Mouse (Mus musculus) embryonic facial prominence, embryonic 12.5 days (tissue): ENCODE measurements around the gene Atp11c. TPM values are rescaled to one million over a fixed set of nuclear protein-coding genes. Genes with fewer than 3 reads are reported as not detected.

Experiments
- ATAC-seq: fragments of 200-750 bp; cut with Nextera tagmentation; 2 replicates; pipeline ENCODE4 v1.8.0; 2017; ENCODE audit not compliant: insufficient number of reproducible peaks, insufficient read depth, low FRiP score, low TSS enrichment
- H3K27ac ChIP-seq: fragments of 300-500 bp; sonication (generic); 2 replicates; pipeline ENCODE4 v1.5.1; 2016; ENCODE audit warnings: mild to moderate bottlenecking
- H3K27me3 ChIP-seq: fragments of 300-500 bp; sonication (generic); 2 replicates; pipeline ENCODE4 v1.6.1; 2016; ENCODE audit warnings: mild to moderate bottlenecking, moderate library complexity
- H3K36me3 ChIP-seq: fragments of 300-500 bp; sonication (generic); 2 replicates; pipeline ENCODE4 v1.6.1; 2016; ENCODE audit warnings: mild to moderate bottlenecking
- H3K4me1 ChIP-seq: fragments of 300-500 bp; sonication (generic); 2 replicates; pipeline ENCODE4 v1.6.1; 2016
- H3K4me2 ChIP-seq: fragments of 300-500 bp; sonication (generic); replicated peaks from 2 replicates; pipeline ENCODE4 v1.6.1; 2016; ENCODE audit warnings: mild to moderate bottlenecking, moderate library complexity
- H3K4me3 ChIP-seq: fragments of 300-500 bp; sonication (generic); 2 replicates; pipeline ENCODE4 v1.5.1; 2016; ENCODE audit warnings: mild to moderate bottlenecking
- H3K9ac ChIP-seq: fragments of 300-500 bp; sonication (generic); 2 replicates; pipeline ENCODE4 v1.6.1; 2016; ENCODE audit warnings: mild to moderate bottlenecking, moderate library complexity
- H3K9me3 ChIP-seq: fragments of 300-500 bp; sonication (generic); 2 replicates; pipeline ENCODE4 v1.6.1; 2016; ENCODE audit warnings: mild to moderate bottlenecking, moderate library complexity
- WGBS: fragments of 180-500 bp; shearing (Covaris S2); methylation state at CpG from one replicate; pipeline ENCODE4 v1.1.7; 2016; 5-methylcytosine and 5-hydroxymethylcytosine counted together
- polyA plus RNA-seq: library from polyadenylated mRNA; unstranded; fragments of >200 nt; fragmentation: Nextera tagmentation; extraction: Ambion mirVana; gene quantifications from 2 replicates; pipeline ENCODE4 v1.2.1, GENCODE M21; 2016

The Atp11c gene
- 12.4 and 13.5 TPM in 2 replicates for polyA plus RNA-seq

DNA sequence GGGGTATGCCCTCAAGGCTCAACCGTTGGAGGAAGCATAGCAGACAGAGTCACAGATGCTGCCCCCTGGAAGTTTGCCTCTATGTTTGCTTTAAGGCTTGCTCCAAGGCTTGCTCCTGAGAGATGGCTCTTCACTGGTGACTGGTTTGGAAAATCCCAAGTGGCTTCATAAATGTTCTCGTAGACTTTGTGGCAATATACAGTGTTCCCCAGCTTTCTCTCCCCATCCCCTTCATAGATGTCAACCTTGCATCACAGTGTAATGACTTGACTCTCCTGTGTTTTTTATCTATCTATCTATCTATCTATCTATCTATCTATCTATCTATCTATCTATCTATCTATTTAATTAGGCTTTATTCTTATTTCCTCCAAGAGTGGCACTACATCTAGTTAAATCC is at the start of gene Atp11c:
Gene Atp11c (minus strand): TSS at position 101 of the 400 bp plus-strand sequence.
- ATAC-seq: no peak
- WGBS: 80% methylated on average over 2 of the region's 2 CpGs
- no peak within 1 kb of the TSS for H3K4me2 ChIP-seq
- H3K27me3 ChIP-seq: no peaks in the 10 kb centered on the region
- no peak within 1 kb of the TSS for H3K9ac ChIP-seq
- H3K4me3 ChIP-seq: no peak within 1 kb of the TSS
- H3K9me3 ChIP-seq: no peaks in the 10 kb centered on the region
- H3K27ac ChIP-seq: no peak within 1 kb of the TSS
- no peaks in the 10 kb centered on the region for H3K36me3 ChIP-seq
- no peaks in the 10 kb centered on the region for H3K4me1 ChIP-seq

DNA sequence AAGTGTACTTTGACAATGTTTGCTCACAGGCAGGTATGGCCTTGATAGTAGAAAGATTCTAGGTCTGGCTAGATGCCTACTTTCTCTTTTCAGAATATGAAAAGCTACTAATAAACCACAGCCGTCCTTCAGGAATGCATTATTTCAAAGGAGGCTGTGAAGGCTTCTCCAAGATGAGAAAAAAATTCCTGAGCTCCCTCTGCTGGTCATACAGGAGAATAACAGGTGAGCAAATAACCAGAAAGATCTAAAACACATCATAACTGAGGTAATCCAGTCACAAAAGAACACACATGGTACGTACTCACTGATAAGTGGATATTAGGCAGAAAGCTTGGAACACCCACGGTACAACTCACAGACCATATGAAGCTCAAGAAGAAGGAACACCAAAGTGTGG is 16.7 kb upstream of the Atp11c start:
- Histone ChIP-seq H3K9me3 (no peaks in the 10 kb centered on the region), H3K36me3 (no peaks in the 10 kb centered on the region), H3K4me3 (no peak overlapping the region), H3K4me2 (no peak overlapping the region), H3K27ac (no peak overlapping the region), H3K27me3 (no peaks in the 10 kb centered on the region), H3K9ac (no peak overlapping the region), H3K4me1 (no peaks in the 10 kb centered on the region)
- WGBS: 45% methylated on average over 3 of the region's 3 CpGs
- no peak for ATAC-seq

DNA sequence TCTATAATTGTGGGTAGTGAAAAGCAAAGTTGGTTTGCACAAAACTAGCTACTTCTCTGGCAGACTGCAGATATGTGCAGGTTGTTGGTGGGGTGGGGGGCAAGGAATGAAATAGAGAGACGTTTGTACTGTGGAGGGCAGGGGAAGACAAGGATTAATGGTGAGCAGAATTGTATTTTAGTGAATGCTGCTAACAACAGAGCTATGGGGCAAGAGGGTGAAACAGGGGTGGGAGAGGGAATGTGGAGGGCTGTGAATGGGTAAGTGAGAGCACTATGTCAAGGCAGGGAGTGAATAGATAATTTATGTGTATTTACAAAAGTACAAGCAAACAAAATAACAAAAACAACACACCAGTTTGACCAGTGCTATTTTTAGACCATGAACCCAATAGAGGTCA is 22.0 kb downstream of the Atp11c start:
- Histone ChIP-seq H3K36me3 (no peaks in the 10 kb centered on the region), H3K27ac (no peak overlapping the region), H3K27me3 (no peaks in the 10 kb centered on the region), H3K9ac (no peak overlapping the region), H3K9me3 (no peaks in the 10 kb centered on the region), H3K4me1 (no peaks in the 10 kb centered on the region), H3K4me2 (no peak overlapping the region), H3K4me3 (no peak overlapping the region)
- 32% methylated on average over 1 of the region's 1 CpGs for WGBS
- ATAC-seq: no peak

DNA sequence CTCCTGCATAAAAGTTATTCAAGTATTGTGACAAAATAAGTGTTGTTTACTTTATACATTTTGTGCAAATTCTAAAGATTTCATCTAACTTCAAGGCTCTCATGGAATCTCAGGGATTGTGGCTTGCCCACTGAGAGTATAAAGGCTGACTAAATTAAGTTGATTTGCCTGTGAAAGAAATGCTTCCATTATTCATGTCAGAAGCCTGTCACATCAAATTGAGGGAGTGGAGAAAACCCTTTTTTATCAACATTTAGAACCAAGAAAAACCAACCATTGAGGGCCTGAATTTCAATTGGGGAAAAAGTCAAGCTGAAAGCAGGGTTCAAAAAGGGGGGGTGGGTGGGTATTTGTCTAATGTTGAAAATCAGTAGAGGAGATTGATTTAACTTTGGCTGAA is 23.5 kb downstream of the Atp11c start:
- Histone ChIP-seq H3K4me2 (no peak overlapping the region), H3K27ac (no peak overlapping the region), H3K4me3 (no peak overlapping the region), H3K4me1 (no peaks in the 10 kb centered on the region), H3K36me3 (no peaks in the 10 kb centered on the region), H3K27me3 (no peaks in the 10 kb centered on the region), H3K9ac (no peak overlapping the region), H3K9me3 (no peaks in the 10 kb centered on the region)
- no peak for ATAC-seq

DNA sequence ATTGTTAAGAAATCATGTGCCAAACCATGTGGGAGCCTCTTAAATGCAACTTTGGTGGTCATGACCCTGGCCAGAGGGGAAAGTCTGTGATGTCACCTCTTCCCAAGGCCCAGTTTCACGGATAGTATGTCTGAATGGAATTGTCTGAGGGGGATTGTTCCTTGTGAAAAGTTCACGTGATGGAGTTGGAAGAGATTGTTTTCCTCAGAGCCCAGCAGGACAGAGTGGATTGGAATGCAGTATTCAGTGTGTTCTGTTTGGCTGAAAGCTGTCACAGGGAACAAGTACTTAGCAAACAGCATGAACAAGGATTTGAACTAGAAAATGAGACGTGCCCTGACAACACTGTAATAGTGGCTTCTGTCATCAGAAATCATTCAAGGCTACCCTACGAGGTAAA is 37.3 kb downstream of the Atp11c start:
- Histone ChIP-seq H3K4me2 (no peak overlapping the region), H3K27me3 (no peaks in the 10 kb centered on the region), H3K4me3 (no peak overlapping the region), H3K27ac (no peak overlapping the region), H3K9me3 (no peaks in the 10 kb centered on the region), H3K4me1 (no peaks in the 10 kb centered on the region), H3K36me3 (no peaks in the 10 kb centered on the region), H3K9ac (no peak overlapping the region)
- 35% methylated on average over 4 of the region's 4 CpGs for WGBS
- no peak for ATAC-seq

DNA sequence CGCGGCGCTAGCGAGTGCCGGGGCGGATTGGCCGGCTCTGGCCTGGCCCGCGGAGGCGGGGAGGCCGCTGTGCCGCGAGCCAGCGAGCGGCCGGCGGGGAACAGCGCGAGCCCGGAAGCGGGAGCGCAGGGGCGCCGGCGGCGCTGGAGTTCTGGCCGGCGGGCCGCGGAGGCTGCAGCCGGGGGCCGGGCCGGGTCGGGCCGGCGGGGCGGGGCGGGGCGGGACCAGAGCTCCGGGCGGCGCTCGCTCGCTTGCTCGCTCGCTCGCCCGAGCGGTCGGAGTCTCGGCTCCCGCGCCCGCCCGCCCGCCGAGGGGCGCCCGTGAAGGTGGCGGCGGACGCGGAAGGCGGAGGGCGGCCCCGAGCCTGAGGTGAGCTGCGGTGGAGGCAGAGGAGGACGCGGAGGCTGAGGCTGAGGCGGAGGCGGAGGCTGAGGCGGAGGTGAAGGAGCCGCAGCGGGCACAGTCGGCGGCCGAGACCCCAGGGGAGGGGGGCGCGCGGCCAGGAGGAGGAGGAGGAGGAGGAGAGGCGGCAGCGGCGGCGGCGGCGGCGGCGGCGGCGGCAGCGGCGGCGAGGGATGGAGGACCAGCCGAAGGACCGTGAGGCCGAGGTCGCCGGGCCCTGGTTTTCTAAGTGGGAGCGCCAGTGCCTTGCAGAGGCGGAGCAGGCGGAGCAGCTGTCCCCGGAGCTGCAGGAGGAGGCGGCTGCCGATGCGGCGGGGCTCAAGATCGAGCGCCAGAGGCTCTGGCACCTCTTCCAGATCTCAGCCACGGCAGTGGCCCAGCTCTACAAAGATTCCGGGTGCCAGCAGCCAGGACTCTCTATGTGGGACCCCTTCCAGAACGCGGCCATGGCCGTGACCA is 44.8 kb downstream of the Atp11c start:
- no peaks in the 10 kb centered on the region for H3K4me1 ChIP-seq
- no peaks in the 10 kb centered on the region for H3K9me3 ChIP-seq
- H3K4me2 ChIP-seq: peak overlapping the region; percentile 50
- ATAC-seq: peak; percentile 90
- H3K27ac ChIP-seq: peak overlapping the region; percentile 50
- no peaks in the 10 kb centered on the region for H3K36me3 ChIP-seq
- H3K27me3 ChIP-seq: no peaks in the 10 kb centered on the region
- peak overlapping the region; percentile 44 for H3K9ac ChIP-seq
- H3K4me3 ChIP-seq: peak overlapping the region; percentile 51
- WGBS: 27% methylated on average over 47 of the region's 113 CpGs

DNA sequence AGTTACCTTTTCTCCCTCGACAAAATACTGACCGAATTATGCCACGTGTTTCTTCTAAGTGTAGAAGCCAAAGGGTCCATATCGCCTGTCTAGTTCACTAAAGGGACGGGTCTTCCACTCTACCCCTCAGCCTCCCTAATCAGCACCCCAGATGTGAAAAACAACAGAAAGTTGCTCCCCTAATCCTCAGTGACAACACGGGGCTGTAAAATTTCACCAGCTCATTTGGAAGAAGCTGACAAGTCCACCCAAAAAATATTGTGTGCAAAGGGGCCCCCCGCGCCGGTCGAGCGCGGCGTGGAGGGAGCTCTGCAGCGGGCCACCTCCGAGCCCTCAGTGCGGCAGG is 45.4 kb downstream of the Atp11c start:
- ATAC-seq: peak; percentile 23; the same call in 1 of the 2 replicates
- Histone ChIP-seq H3K9ac (peak overlapping the region; percentile 44), H3K4me1 (no peaks in the 10 kb centered on the region), H3K36me3 (no peaks in the 10 kb centered on the region), H3K4me2 (peak overlapping the region; percentile 50), H3K9me3 (no peaks in the 10 kb centered on the region), H3K27me3 (no peaks in the 10 kb centered on the region), H3K4me3 (peak overlapping the region; percentile 51), H3K27ac (no peak overlapping the region)
- WGBS: 22% methylated on average over 16 of the region's 16 CpGs

DNA sequence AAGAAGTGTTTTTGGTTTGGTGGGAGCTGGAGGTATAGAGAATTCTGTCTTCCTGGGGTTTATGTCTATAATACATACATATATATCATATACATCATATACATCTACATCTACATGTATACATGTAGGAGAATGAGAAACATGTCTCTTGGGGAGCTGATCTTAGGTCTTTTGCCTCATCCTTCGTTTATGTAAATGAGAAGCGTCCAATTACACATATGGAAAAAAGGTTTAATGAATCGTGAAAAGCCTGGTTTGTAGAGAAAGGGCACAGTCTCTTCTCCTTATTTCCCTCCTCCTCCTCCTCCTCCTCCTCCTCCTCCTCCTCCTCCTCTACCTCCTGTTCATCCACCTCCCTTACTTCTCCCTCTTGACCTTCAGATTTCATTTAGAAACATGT is 46.6 kb downstream of the Atp11c start:
- Histone ChIP-seq H3K9ac (no peak overlapping the region), H3K36me3 (no peaks in the 10 kb centered on the region), H3K4me2 (no peak overlapping the region), H3K27me3 (no peaks in the 10 kb centered on the region), H3K4me3 (no peak overlapping the region), H3K4me1 (no peaks in the 10 kb centered on the region), H3K9me3 (no peaks in the 10 kb centered on the region), H3K27ac (no peak overlapping the region)
- ATAC-seq: no peak
- 34% methylated on average over 3 of the region's 3 CpGs for WGBS

DNA sequence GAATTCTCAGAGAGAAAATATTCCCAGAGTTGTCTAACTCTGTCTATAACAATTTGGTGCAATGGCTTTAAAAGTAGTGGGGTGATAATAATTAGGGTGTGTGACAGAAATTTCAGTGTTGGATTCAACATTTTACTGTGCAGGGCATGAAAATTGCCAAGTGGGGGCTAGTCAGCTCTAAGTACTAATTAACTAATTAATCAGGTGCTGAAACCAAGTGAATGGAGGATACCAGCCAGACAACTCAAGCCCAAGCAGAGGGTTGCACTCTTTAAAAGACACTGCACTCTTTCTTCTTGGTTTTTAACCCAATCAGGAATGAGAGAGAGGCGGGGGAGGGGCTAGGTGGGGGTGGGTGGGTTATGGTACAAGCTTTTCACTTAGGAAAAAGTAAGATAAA is 47.1 kb downstream of the Atp11c start:
- 46% methylated on average over 1 of the region's 1 CpGs for WGBS
- H3K4me3 ChIP-seq: no peak overlapping the region

DNA sequence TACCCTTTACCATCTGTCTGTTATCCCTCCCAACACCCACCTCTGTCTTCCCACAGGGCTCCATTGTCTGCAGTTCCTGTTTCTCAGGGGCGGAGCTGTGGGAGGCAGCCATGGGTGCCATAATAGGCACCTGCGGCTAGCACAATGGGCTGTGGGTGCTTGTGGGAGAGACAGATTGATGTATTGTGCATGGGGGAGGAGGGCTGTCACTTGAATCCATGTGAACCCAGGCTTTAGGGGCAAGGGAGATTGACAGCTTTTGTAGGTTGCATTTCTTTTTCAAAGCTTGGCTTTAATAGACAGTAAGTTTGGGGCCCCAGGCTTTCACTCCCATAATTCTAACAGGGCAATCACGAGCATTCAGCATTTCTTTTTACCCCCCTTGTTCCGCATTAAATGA is 48.4 kb downstream of the Atp11c start:
- Histone ChIP-seq H3K27ac (no peak overlapping the region), H3K9me3 (no peaks in the 10 kb centered on the region), H3K36me3 (no peaks in the 10 kb centered on the region), H3K4me1 (no peaks in the 10 kb centered on the region), H3K4me3 (no peak overlapping the region), H3K27me3 (no peaks in the 10 kb centered on the region), H3K4me2 (no peak overlapping the region), H3K9ac (no peak overlapping the region)
- WGBS: 49% methylated on average over 4 of the region's 4 CpGs
- ATAC-seq: no peak

More for the DNA sequence above, 47.1 kb downstream of the Atp11c start:
- no peaks in the 10 kb centered on the region for H3K36me3 ChIP-seq
- H3K4me2 ChIP-seq: no peak overlapping the region
- H3K27me3 ChIP-seq: no peaks in the 10 kb centered on the region
- no peak overlapping the region for H3K27ac ChIP-seq
- no peak for ATAC-seq
- H3K9ac ChIP-seq: no peak overlapping the region
- H3K9me3 ChIP-seq: no peaks in the 10 kb centered on the region
- H3K4me1 ChIP-seq: no peaks in the 10 kb centered on the region

DNA sequence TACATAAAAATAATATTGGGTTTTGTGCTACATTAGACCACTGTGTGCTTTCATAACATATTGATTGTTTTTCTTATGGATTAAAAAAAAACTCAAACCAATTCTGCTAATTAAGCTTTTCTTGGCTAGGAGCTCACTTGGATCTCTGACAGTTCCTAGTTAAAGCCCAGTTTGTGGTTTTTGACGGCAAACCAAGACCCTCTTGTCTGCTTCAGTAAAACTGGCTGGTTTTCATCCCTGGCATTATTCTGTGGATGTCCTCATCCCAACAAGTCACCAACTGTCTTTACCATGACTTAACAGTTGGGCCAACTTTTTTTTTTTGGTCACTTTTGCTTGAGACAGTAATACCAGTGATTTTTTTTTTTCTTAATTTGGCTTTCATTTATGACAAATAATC is 49.6 kb downstream of the Atp11c start:
- no peak overlapping the region for H3K4me3 ChIP-seq
- ATAC-seq: no peak
- 48% methylated on average over 1 of the region's 1 CpGs for WGBS
- no peak overlapping the region for H3K9ac ChIP-seq
- no peaks in the 10 kb centered on the region for H3K4me1 ChIP-seq
- H3K36me3 ChIP-seq: no peaks in the 10 kb centered on the region
- no peaks in the 10 kb centered on the region for H3K9me3 ChIP-seq
- H3K27me3 ChIP-seq: no peaks in the 10 kb centered on the region
- H3K4me2 ChIP-seq: no peak overlapping the region
- no peak overlapping the region for H3K27ac ChIP-seq

DNA sequence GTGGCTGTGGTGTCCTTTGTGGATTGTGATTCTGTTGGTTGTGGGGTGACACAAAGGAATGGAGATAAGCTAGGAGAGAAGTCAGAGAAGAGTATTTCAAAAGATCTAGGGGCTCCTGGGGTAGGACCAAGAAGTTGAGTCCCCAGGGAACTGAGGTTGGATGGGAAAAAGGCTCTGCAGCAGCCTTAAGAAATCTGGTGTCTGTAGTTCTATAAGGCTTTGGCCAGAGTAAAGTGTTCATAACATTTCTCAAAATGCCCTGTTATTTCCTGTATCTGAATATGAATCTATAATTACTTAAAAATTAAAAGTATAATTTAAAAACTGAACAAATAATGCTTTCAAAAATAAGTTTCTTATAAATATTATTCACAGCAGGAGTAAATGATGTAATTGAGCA is 53.3 kb downstream of the Atp11c start, which contains the start of gene Gm7073:
Gene Gm7073 (minus strand): TSS at position 101 of the 400 bp plus-strand sequence.
- Histone ChIP-seq H3K4me1 (no peaks in the 10 kb centered on the region), H3K9me3 (no peaks in the 10 kb centered on the region), H3K36me3 (no peaks in the 10 kb centered on the region), H3K9ac (no peak within 1 kb of the TSS), H3K27me3 (no peaks in the 10 kb centered on the region), H3K4me3 (no peak within 1 kb of the TSS), H3K27ac (no peak within 1 kb of the TSS), H3K4me2 (no peak within 1 kb of the TSS)
- ATAC-seq: no peak
